Mouse (Mus musculus): Measurements from ENCODE around the gene Rps16.

Gene Rps16

DNA sequence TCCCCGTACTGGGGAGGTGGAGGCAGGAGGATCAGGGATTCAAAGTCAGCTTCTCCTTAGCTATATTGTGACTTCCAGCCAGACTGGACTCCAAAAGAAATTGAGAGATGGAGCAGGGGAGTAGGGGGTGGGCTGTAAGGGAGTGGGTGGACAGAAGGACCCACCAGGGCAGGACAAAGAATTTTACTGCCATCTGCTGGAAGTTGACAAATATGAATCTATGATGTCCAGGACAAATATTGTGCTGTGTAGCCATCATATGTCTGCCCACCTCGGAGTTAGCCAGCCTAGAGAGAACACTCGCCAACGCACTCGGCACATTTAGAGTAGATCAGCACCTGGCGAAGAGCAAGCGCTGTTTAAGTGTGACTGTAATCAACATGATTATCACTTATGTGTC, 1.9 kb upstream of the Rps16 start:
- DNase-seq: no peak

DNA sequence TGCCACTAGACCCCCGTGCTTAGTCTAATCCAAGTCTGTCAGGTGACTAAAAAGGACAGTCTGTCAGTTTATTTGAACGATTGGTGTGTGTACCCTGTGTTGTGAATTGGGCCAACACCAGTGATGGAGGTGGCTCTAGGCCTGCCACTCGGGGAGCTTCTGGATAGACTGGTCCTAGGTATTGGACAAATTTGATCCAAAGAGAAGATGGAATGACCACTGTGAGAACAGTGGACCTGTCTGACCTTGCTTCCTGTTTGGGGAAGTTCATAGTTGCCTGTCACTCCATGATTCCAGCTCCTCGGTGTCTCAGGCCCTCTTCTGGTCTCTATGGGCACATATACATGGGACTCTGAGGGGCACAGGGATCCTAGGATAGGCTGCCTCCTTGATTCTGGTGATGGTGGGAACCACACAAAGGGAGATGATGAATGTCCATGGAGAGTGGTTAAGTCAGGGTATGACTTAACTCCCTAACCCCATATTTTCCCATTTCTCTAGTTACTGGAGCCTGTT, 1.3 kb downstream of the Rps16 start:
- no peak for DNase-seq

DNA sequence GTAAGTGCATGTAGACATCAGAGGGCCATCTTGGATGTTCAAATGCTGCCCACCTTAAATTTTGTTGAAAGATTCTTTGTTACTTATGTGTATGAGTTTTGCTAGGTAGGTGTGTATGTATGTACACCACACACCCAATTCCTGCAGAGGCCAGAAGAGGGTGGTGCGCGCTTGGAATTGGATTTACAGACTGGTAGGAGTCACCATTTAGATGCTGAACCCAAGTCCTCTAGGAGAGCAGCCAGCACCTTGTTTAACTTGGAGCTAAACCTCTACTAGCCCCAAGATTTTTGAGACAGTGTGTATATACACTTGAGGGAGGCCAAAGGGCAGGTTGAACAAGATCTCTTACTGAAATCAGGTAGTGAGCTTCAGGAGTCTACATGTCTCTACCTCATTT, 2.8 kb downstream of the Rps16 start:
- DNase-seq: no peak

DNA sequence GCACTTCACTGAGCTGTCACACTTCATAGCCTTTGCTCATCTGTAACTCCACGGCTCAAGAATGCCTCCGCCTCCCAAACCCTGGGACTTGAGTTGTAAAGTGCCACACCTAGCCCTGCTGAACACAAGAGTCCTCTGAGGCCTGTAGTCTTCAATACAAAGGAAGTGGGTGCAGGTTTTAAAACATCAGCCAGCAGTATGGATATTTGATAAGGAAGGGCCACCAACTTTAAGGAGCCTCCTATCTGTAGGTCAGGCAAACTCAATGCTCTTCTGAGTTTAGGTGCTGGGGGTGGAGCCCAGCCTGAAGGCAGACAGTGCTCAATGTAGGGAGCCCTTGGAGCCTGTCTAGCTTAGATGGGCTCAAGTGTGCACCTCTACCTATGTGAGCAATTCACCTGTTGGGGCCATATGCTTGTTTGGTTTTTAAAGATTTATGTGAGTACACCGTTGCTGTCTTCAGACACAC, 3.7 kb downstream of the Rps16 start:
- DNase-seq: no peak

DNA sequence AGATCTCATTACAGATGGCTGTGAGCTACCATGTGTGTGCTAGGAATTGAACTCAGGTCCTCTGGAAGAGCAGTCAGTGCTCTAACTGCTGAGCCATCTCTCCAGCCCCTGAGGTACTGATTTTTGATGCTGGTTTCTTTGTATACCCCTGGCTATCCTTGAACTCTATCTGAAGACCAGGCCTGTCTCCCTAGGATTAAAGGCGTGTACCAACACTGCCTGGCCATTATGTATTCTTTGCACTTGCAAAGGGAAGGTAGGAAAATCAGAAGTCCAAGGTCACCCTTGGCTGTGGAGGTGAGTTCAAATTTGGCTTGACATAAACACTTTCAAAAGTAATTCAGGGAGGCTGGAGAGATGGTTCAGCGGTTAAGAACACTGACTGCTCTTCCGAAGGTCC, 4.1 kb downstream of the Rps16 start:
- DNase-seq: no peak

DNA sequence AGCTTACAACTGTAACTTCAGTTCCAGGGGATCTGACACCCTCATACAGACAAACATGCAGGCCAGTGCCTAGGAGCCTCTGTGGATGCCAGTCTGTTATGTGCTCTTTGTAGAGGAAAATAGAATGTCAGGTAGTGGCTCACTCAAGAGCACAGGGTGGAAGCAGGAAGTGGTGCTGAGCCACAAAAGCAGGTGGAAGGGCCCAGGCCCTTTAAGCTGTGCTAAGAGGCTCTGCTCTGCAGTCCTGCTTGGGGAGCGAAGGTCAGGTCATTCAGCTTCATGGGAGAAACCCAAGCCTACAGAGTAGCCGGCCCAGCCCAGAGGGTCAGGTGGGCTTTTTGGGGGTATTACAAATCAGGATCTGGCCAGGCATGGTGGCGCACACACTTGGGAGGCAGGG, 4.8 kb downstream of the Rps16 start:
- no peak for DNase-seq

DNA sequence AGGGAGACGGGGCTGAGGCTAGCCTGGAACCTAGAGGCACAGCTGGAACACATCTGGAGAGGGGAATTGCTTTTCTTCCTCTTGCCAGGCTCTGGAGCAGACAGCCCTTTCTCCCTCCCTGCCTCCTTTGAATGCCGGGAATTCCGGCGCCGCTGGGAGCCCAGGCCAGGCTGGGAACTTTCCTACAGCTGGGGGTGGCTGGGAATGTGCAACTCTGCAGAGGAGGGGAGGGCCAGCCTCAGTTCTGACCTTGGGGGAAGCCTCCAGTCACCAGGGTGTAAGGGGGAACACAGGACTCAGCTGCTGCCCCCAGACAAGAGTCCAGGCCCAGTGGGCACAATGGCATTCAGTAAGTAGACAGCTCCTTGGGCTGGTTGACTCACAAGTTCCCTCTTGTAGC, 6.5 kb downstream of the Rps16 start:
- no peak for DNase-seq

DNA sequence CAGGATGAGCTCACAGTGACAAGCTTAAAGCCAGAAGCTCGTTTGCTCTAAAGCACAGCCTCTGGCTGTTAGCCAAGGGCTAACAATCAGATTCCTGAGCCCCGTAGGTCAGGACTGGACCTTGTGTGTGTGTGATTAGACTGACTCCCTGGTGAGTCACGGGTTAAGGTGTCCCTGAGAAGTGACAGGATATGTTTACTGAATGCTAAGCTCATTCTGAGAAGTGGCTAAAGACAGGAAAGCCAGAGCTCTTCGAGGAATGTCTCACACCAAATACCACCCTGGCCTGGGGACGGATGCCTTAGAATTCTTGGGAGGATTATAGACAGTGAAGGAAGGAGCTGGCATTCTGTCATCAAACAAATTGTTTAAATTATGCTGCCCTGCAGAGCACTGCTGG, 7.5 kb downstream of the Rps16 start:
- DNase-seq: no peak

DNA sequence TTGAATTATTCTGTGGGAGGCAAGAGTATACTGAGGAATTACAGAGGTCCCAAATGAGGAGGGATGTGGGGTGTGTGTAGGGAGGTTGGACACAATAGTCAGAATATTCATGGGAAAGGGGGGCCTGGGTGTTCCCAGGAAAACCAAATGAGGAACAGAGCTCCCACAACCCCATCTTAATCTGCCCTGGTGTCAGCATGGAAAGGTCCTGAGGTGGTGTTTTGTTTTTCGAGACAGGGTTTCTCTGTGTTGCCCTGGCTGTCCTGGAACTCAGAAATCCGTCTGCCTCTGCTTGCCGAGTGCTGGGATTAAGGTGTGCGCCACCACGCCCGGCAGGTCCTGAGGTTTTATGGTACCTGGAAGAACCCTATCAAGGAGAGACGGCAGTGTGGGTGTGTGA, 8.0 kb downstream of the Rps16 start:
- DNase-seq: no peak

DNA sequence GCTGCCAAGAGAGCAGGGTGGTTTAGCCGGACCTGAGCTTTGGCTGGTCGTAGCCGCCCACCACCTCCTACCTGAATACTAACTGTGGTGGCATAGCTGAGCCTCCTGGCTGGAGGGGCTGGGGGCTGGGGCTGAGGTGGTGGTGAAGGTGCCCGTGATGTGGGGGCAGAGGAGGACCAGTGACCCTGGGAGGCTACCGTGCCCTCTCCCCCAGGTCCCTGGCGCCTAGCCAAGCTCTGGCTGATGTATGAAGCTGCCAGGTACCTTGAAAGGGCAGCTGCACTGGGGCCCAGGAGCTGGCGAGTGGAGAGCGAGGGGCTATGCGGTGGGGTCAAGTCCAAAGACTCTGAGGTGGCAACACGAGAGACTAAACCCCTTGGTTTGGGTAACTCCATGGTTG, 9.4 kb downstream of the Rps16 start:
- DNase-seq: no peak

DNA sequence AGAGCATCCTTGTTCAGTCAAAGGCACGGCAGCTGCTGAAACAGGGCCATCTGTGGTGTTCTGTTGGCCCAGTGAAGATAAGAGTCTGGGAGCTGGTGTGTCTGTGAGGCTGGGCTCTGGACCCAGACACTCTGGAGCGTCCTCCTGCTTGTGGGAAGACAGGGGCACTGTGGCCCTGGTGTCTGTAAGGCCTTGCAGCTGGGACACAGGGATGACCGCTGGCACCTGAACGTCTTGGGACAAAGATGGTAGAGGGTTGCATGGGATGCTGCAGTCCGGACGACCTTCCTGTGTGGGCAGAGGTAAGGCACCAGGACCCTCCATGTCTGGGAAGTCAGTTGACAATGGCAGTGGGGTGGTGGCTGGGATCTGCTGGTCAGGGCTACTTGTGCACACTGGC, 9.8 kb downstream of the Rps16 start:
- DNase-seq: peak; percentile 2

DNA sequence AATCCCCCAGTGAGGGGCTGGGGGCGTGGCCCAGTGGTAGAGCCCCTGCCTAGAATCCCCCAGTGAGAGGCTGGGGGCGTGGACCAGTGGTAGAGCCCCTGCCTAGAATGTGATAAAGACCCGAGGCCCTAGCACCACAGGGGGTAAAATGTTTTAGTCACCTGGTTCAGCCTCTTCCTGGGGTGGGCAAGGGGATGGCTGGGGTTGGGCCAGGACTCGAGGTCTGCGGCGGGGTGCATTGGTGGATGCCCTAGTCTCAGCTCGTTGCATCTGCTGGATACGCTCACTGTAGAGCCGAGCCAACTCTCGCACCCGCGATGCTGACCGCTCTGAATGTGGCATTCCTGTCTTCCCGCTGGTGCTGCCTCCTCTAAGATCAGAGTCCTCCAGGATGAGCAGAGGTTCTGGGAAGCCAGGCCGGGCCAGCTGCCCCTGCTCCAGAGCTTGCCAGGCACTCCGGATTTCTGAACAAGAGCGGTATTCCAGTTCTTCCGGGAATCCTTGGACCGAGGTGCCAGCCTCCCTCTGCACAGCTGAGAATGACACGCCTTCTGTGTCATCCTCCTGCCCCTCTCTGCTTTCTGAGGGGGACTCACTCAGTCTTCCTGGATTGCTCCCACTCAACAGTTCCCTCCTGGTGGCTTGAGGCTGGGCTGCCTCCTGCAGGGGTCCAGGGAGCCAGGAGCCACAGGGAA, 11.3 kb downstream of the Rps16 start:
- peak; percentile 2 for DNase-seq

DNA sequence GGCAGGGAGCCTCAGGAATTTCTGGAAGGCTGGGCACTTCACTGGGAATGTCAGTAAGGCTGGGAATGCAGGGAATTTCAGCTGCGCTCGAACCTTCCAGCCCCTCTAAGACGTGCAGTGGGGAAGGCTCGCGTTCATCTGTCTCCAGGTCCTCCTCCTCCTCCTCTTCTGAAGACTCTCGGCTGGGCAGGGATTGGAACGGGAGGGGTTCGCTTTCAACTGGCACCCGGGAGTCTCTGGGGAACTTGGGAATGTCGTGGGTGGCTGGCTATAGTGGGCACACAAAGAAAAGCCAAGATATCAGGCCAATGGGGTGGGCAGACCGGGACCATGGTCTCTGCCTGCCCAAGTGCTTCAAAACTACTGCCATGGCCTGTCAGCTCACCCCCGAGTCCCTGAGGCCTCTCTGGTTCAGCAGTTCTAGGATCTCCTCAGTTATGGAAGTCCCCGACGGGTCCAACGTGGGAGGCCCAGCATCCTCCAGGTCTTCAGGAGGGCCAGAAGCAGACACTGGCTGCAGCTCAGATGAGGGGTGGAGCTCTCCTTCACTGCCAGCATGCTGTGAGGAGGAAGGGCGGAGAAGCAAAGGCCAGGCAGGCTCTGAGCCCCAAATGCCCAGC, 12.1 kb downstream of the Rps16 start:
- peak; percentile 2 for DNase-seq

DNA sequence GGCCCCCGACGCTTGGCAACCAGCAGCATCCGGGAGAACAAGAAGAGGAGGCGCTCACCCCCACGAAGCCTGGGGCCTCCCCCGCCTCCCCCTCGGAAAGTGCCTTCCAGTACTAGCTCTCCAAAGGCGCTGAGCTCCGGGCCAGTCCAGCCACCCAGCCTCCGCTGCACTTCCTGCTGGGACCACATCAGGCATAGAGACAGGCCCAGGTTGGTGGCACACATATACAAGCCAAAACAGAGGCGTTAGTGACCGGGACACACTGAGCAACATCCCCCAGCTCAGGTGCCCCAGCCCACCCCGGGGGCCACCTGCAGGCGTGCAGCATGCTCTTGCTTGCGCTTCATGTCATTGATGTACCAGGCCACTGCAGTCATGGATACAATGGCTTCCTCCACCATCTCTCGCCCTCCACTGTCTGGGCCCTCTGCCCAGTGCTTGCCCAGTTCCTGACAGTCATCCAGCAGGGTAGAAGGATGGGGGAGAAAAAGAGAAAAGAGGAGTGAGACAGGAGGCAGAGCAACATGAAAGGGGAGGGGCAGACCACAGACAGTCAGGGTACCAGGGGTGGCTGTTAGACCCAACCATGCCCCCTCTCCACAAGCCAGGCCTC, 17.3 kb downstream of the Rps16 start:
- DNase-seq: no peak

DNA sequence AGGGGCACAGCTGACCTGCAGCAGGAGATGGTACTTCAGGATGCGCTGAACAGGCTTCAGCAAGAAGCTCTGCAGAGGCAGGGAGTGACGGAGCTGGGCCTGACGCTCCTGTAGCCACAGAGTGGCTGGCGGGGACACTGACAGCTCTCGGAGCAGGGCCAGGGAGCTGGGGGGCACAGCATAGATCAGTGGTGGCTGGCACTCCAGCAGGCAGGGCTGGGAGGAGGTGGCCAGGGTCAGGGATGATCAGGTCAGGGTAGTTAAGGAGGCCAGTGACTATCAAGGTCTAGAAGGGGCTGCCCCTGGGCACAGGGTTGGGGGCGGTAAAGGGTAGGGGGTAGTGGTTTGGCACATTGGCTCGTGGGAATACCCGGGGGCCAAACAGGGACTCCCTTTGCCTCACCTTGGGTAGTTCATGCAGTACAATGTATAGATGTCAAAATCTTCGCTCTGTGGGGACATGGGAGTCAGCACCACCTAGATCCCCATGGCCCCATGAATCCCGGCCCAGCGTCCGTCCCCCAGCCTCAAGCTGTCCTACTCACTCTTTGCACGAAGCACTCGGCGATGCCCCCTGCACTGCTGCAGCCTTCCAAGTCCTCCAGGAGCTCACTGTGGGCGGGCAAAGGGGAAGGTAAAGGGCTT, 17.9 kb downstream of the Rps16 start:
- DNase-seq: no peak

DNA sequence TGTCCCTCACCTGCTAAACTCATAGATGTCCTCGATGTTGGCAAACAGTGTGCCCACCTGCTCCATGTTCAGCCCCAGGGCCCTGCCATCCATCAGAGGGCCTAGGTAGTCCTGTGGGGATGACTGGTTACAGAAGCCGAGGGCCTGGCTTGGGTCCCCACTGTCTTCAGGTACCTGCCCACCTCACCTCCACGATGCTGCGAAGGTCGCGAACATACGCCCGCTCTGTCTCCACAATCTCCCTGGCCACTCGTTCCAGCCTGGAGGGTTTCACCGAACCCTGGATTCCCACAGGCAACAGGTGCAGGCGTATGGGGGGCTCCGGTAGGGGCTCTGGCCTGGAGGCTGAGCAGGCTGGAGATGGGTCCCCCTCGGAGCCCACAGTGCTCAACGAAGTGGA, 19.6 kb downstream of the Rps16 start:
- no peak for DNase-seq

DNA sequence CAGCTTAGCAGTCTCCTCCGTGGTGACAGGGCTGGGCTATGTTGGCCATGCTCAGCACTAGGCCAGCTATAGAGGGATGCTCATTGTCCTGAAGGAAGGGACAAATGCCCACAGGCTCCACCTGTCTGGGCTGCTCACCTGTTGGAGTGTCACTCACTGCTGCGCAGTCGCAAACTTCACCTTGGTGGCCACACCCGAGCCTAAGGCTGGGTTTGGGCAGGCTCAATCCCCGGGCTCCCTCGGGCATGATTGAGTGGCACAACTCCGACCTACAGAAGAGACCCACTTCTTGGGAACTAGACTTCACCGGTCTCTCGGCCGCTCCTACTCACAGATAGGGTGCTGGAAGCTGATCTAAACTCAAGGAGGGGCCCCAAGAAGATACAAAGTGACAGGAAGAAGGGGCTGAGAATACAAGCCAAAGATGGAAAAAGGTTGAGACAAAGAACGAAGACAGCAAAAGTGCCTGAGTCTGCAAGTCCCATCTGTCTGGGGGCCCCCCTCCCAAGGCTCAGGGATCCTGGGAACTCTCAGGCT, 20.6 kb downstream of the Rps16 start:
- DNase-seq: no peak

DNA sequence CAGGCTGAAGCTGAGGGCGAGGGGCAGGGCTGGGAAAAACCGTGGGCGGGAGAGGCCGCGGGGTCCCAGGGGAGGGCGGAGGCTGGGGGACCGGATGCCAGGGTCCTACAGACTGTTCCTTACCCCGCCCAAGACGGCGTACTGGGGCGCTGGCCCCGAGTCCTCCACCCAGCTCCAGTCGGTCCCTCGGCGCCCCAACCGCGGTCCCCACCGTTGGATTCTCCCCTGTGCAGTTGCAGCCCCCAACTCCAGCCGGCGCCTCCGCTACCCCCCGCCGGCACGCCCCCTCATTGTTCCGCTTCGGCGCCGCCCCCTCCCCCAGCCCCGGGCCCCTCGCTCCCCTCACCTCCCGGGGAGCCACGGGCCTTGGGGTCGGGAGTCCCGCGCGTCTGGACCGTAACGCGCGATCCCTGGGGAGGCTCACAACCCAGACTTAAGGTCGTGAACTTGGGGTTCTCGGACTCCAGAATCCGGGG, 21.1 kb downstream of the Rps16 start:
- no peak for DNase-seq

DNA sequence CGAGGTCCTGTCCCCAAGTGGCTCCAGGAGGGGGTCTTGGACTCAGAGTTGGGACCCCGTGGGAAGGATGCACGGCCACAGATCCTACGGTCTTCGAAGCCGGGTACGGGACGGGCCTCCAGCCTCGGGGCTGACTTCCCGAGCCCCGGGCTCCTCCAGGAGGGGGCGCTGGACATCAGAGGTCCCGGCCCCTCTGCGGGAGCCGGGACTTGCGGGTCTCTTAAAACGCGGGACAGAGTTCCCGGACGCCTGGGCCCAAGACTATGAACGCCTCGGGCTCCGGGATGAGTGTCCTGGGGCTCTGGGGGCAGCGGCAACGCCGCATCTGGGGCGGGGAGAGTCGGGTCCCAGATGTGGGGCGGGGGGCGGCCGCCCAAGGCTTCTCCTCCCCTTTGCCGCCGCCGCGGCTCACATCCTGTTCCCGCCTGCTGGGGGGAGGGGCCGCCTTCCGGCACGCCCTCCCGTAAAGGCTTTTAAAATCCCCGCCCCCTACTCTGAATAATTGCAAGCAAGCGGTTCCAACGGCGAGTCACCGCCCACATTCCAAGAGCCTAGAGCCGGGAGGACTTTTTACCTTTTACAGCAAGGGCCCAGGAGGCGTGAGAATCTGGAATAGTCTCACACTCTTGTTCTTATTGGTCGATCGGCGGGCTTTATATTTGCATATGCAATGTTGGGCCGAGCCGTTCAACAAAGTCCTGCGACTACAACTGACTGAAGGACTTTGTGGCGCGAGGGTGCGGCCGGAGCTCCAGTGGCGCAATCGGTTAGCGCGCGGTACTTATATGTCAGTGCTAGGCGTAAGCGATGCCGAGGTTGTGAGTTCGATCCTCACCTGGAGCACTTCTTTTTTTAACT, 22.0 kb downstream of the Rps16 start, which contains the start of gene Plekhg2:
Gene Plekhg2 (minus strand): TSS at position 349 of the 858 bp plus-strand sequence.
- DNase-seq: peak; percentile 92

DNA sequence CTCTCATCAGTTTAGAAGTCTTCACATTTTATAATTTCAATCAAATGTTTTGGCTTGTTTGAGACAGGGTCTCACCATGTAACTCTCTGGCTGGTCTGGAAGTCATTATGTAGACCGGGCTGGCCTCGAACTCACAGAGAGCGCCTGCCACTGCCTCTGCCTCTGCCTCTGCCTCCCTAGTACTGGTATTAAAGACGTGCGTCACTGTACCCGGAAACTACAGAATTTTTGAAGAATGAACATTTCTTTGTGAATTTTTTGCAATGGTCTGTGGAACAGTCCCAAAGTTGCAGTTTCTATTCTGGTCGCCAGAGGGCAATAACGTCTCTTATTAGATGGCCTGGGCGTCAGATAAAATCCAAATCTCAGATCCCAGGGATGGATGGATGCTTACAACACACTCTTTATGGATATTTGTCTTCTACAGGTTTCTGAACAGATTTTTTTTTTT, 22.7 kb downstream of the Rps16 start:
- peak; percentile 57 for DNase-seq

DNA sequence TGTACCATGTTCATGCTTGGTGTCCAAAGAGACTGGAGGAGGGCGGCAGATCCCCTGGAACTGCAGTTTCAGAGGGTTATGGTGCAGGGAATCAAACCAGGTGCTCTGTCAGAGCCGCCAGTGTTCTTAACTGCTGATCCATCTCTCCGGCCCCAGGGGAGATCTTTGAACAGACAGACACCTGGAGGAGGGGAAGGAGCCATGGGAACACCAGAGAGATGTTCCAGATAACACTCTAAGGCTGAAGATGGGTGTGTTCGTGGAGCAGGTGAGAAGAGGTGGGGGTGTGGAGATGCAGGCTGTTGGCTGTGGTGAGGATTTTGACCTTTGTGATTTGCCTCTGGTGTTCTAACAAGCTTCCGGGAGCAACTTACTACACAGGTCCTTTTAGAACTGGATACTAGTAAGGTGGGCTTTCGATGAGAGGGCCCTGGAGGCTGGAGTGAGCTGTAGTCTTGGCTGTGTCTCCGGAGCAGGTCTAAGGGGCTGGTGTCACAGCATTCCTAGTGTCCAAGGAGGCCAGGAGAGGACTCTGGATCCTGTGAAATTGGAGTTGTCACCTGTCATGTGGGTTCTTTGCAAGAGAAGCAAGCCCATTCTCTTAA, 23.5 kb downstream of the Rps16 start:
- DNase-seq: no peak

DNA sequence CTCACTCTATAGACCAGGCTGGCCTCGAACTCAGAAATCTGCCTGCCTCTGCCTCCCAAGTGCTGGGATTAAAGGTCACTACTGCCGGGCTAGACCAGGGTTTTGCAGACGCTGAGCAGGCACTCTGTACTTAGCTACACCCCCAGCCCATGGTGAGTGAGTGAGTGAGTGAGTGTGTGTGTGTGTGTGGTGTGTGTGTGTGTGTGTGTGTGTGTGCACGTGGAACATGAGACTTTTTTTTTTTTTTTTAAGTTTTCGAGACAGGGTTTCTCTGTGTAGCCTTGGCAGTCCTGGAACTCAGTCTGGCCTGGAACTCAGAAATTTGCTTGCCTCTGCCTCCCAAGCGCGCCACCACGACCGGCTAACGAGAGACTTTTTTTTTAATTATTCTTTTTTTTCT, 24.2 kb downstream of the Rps16 start:
- no peak for DNase-seq
